Mouse (Mus musculus): Measurements from ENCODE around the gene Ifngr2. TPM values are rescaled to one million over a fixed set of nuclear protein-coding genes. Genes with fewer than 3 reads are reported as not detected.

Gene Ifngr2
- polyA plus RNA-seq, 2 experiments from 2014 or later: 29.9 to 35.3 TPM

- ATAC-seq: no peak
Observed at GRCm38 (mm10) chr16:91612525-91612924, 65.7 kb downstream of the Ifngr2 start.

- no peak for ATAC-seq
Observed at GRCm38 (mm10) chr16:91614552-91614951, 67.7 kb downstream of the Ifngr2 start.

Other genes with a start within 250 kb of the Ifngr2 start
- 10 to 100 TPM; 45.8 to 48.2 TPM for gene Ifnar2, start 174.3 kb upstream of the Ifngr2 start, polyA plus RNA-seq (2017; shearing (Covaris generic))
- not detected for gene Gm21970, start 155.4 kb upstream of the Ifngr2 start, polyA plus RNA-seq (2017; shearing (Covaris generic))
- gene Il10rb, start 140.9 kb upstream of the Ifngr2 start, polyA plus RNA-seq (2017; shearing (Covaris generic)): 100 to 1,000 TPM; 131 to 143 TPM
- 100 to 1,000 TPM in 1 of 2 experiments, 10 to 100 TPM in 1; 86.0 to 120 TPM for gene Ifnar1, start 61.8 kb upstream of the Ifngr2 start, polyA plus RNA-seq (2017; shearing (Covaris generic))
- 10 to 100 TPM; 27.7 to 38.4 TPM for gene Tmem50b, start 50.7 kb downstream of the Ifngr2 start, polyA plus RNA-seq (2017; shearing (Covaris generic))
- 1 to 10 TPM; 1.6 to 2.9 TPM for gene Dnajc28, start 72.0 kb downstream of the Ifngr2 start, polyA plus RNA-seq (2017; shearing (Covaris generic))
- gene Gart, start 99.9 kb downstream of the Ifngr2 start, polyA plus RNA-seq (2017; shearing (Covaris generic)): 10 to 100 TPM; 60.1 to 96.6 TPM
- 100 to 1,000 TPM; 153 to 230 TPM for gene Son, start 100.4 kb downstream of the Ifngr2 start, polyA plus RNA-seq (2017; shearing (Covaris generic))
- gene Donson, start 141.7 kb downstream of the Ifngr2 start, polyA plus RNA-seq (2017; shearing (Covaris generic)): 10 to 100 TPM; 13.4 to 31.8 TPM
- gene Cryzl1, start 181.9 kb downstream of the Ifngr2 start, polyA plus RNA-seq (2017; shearing (Covaris generic)): 10 to 100 TPM; 65.7 to 82.1 TPM
- gene Itsn1, start 182.2 kb downstream of the Ifngr2 start, polyA plus RNA-seq (2017; shearing (Covaris generic)): 1 to 10 TPM; 2.1 to 2.4 TPM

Measured in CD4-positive, CD25-positive, alpha-beta regulatory T cell, adult 4 months (primary cell).